Mouse (Mus musculus): ENCODE data around the gene Mrpl44. TPM values are rescaled to one million over a fixed set of nuclear protein-coding genes. Genes with fewer than 3 reads are reported as not detected.

Mrpl44 gene
- polyA plus RNA-seq, 1 experiment from 2014 or later: 22.2 TPM

DNA sequence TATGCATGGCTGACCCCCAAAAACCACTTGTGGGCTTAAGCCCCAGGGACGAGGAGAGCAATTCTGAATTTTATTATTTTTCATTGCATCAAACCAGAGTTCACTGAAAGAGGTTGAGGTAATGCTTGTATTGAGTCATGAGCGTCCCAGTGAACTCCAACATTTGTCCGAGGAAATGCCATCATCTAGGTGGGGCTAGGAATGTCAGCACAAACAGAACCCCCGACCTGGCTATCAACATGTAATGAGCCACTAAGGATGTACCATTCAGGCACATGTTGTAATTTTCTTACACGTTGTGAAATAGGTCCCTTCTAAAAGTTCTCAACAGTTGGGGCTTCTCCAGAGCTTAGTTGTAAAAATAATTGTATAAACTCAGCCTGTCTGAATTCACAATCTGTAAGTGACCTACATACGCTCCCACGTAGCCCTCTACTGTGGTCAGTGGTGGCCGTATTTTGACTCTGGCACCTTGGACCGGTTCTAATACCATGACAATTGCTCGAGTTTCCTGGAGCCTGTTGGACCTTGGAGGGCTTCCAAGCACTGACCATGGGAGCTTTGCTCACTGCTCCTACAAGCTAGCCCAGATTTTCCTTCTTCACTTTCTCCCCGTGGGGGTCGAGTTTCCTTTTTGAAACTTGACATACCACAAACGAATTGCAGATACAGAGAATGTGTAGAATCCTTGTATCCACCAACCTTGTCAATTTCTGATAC is 47.1 kb downstream of the Mrpl44 start:
- H3K27ac ChIP-seq (ENCODE audit: low read depth): no peak overlapping the region
- peak; percentile 33; the same call in 1 of the 2 replicates for ATAC-seq
- no peaks in the 10 kb centered on the region for H3K36me3 ChIP-seq (replicated peaks; ENCODE audit: insufficient read depth, low read length)
- no peak for DNase-seq
- TF ChIP-seq EP300 (IDR thresholded peaks at IDR 0.05; ENCODE audit: low read depth) (no peak), CTCF (IDR thresholded peaks at IDR 0.05; ENCODE audit: low read depth) (no peak)
- no peak overlapping the region for H3K4me2 ChIP-seq (ENCODE audit: low read depth, low read length)
- no peaks in the 10 kb centered on the region for H3K4me1 ChIP-seq (ENCODE audit: insufficient read depth)
- 56% methylated on average over 13 of the region's 13 CpGs for WGBS (ENCODE audit: insufficient replicate concordance)
- no peaks in the 10 kb centered on the region for H3K27me3 ChIP-seq (ENCODE audit: insufficient read depth, low read length)
- H3K9me3 ChIP-seq (ENCODE audit: low read length): no peaks in the 10 kb centered on the region
- H3K4me3 ChIP-seq (ENCODE audit: low read depth, low read length): no peak overlapping the region
- no peak overlapping the region for H3K9ac ChIP-seq (replicated peaks)

DNA sequence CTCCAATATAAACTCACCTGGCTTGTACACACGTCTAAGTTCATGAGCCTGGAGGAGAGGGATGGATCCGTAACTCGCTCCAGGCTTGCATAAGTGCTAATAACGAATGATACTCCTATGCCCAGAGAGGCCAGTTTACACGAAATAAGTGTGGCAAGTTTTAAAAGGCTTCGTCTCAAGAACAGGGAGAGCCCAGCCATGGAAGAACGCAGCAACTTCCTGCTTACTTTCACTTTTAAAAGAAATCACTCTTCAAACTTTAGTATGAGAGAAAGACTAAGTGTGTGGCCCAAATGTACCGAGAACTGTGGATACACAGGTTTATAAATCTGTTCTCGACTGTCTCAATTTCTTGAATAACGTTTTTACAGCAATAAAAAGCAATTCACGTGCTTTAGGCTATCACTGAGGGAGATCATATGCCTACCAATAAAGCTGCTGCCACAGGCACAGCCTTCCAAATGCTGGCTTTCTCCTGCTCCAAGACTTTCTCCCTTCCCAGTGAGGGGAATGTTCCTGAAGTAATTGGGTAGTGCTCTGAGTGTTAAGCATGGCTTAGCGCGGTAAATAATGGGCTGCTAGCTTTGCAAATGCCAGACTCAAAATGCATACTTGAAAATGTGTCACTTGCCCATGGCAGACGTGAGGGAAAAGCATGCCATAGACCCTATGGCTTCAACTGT is 48.3 kb downstream of the Mrpl44 start:
- WGBS (ENCODE audit: insufficient replicate concordance): 66% methylated on average over 14 of the region's 14 CpGs
- Histone ChIP-seq H3K27ac (ENCODE audit: low read depth) (no peak overlapping the region), H3K4me2 (ENCODE audit: low read depth, low read length) (peak overlapping the region; percentile 0; the same call in 1 of the 2 replicates), H3K4me3 (ENCODE audit: low read depth, low read length) (no peak overlapping the region), H3K9me3 (ENCODE audit: low read length) (no peaks in the 10 kb centered on the region), H3K27me3 (ENCODE audit: insufficient read depth, low read length) (no peaks in the 10 kb centered on the region), H3K9ac (replicated peaks) (no peak overlapping the region), H3K36me3 (replicated peaks; ENCODE audit: insufficient read depth, low read length) (no peaks in the 10 kb centered on the region), H3K4me1 (ENCODE audit: insufficient read depth) (no peaks in the 10 kb centered on the region)
- DNase-seq (no peak), ATAC-seq (no peak)
- TF ChIP-seq EP300 (IDR thresholded peaks at IDR 0.05; ENCODE audit: low read depth) (no peak), CTCF (IDR thresholded peaks at IDR 0.05; ENCODE audit: low read depth) (no peak)

Other genes with a start within 250 kb of the Mrpl44 start
- gene Ap1s3, start 104.0 kb upstream of the Mrpl44 start, polyA plus RNA-seq (2015; fragmentation: Nextera tagmentation; extraction: Ambion mirVana): 0.24 and 0.27 TPM in 2 replicates
- gene Wdfy1, start 125 bp downstream of the Mrpl44 start, polyA plus RNA-seq (2015; fragmentation: Nextera tagmentation; extraction: Ambion mirVana): 15.7 and 17.2 TPM in 2 replicates
- 9.3 and 9.4 TPM in 2 replicates for gene Serpine2, start 85.2 kb downstream of the Mrpl44 start, polyA plus RNA-seq (2015; fragmentation: Nextera tagmentation; extraction: Ambion mirVana)

Data from liver, postnatal 0 days (tissue).